Mouse (Mus musculus) adipocyte (in vitro differentiated cells): ENCODE data around the gene Fam160a1.

Source experiments
- DNase-seq: peaks from one replicate; pipeline ENCODE4 v3.0.0-alpha.2; 2016; ENCODE audit warnings: low spot score

The Fam160a1 gene

DNA sequence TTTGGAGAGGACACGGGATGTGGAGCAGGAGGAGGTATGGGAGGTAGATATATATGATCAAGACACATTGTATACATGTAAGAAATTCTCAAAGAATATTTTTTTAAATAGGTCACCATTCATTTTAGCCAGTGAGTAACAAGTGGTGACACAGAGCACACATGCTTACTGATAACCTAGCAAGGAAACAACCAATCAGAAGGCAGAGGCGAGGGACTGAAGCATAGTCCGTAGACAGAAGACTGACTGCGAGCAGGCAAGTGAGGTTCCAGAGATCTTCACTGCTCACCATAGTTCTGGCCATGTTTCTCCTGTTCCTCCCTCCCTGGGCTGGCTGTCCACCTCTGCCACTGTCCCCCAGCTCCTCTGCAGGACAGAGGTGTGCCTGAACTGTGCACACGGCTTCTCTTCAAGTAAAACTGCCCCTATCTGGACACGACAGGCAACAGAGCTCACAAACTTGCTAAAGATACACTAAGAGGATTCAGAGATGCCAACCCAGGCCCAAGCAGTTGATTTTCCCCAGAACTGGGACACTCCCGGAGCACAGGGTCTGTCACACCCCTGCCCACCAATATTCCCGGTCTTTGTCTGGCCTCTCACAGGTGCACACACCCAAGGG lies 137.7 kb downstream of the Fam160a1 start:
- no peak for DNase-seq

DNA sequence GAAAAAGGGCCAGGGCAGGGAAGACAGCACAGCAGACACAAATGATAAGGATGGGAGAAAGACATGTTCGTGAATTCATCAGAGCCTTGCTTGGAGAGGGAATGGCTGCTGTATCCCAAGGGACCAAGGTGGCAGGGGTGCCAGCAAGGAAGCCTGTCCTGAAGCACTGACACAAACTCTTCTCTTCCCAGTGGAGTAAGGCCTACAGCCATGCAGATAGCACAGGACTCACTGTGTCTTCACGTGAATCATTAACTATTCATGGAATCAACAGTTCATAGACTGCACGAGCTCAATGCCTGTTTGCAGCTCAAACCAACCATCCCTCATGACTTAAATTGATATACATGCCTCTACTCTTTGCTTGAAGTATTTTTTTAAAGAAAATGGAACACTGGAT lies 139.1 kb downstream of the Fam160a1 start:
- DNase-seq: no peak

DNA sequence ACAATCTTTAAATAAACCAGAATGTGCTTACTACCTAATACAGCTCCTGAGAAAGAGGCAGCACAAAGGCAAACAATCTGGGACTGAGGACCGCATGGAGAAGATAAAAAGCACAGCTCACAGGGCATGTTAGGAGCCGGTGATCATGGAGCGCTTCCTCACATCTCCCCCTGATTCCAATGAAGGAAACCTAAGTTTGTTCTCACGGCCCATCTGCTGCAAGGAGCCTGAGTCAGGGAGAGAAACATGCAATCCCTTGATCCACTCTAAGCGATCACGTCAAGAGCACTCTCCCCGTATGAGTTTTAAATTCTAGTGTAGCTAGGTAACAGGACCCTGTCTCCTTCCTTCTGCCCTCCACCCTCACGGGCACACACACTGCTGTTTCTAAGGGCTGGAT lies 140.0 kb downstream of the Fam160a1 start:
- DNase-seq: no peak

DNA sequence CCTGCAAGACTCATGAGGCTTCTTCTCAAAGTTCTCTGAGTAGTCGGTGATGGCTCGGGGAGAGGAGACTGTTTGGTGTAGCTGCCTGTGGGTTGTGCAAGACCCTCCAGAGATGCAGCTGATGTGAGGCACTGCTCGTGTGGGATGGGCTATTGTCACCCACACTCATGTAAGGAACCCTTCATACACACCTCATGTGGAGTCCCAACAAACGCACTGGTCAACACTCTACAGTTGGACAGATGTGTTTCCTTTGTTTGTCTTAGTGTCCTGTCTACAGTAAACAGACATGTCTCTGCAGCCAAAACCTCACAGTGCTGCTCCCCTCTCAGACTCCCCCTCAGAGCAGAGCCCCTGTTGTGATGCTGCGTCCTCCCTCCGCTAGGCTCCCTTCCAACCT lies 147.2 kb downstream of the Fam160a1 start:
- DNase-seq: no peak

DNA sequence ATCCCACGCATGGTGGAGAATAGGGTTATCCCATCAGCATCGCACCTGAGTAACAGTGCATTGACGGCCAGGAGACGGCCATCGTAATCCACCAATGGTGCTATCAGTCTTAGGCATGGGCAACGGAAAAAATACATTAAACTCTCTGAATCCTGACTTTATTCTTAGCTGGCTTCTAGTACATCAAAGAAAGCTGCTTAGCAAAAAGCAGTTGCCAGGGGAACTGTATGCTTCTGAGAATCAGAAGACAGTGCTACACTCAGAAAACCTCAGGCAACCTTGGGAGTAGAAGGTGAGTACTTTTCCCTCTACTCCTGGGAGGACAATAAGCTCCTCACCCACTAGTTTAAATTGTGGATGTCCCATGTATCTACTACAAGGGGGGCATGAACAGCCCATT lies 149.4 kb downstream of the Fam160a1 start:
- no peak for DNase-seq

DNA sequence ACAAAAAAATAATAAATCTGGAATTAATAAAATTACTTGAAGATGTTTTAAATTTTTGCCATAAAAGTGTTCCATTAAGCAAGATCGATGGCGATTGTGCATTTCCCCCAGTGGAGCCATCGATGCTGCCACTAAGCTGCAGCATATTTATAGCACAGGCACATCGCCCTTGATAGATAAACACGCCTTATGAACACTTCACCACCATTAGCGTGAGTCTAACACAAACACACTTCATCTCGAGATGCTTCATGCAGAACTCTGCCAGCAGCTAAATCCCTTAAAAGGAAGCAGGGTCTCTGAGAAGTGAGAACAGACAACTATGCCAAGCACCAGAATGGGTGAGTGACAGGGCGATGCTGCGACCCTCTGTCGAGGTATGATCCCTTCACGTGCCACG lies 150.4 kb downstream of the Fam160a1 start:
- DNase-seq: no peak

DNA sequence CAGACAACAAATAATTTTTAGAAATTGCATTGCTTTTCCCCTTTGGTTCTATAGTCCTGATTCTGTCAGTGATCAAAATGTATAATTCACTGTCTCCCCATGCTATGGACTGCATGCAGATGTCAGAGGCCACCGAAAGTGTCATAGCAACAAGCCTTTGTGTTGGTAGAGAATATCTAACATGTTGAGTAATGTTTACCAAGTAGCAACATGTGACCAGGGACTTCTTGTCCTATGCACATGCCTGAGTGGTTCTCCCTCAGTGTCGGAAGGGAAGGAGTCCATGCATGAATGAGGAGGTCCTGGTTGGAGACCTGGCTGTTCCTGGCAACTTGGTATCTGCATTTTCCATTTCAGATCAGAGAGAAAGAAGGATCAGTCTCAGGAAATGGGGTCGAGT lies 150.9 kb downstream of the Fam160a1 start:
- DNase-seq: no peak

DNA sequence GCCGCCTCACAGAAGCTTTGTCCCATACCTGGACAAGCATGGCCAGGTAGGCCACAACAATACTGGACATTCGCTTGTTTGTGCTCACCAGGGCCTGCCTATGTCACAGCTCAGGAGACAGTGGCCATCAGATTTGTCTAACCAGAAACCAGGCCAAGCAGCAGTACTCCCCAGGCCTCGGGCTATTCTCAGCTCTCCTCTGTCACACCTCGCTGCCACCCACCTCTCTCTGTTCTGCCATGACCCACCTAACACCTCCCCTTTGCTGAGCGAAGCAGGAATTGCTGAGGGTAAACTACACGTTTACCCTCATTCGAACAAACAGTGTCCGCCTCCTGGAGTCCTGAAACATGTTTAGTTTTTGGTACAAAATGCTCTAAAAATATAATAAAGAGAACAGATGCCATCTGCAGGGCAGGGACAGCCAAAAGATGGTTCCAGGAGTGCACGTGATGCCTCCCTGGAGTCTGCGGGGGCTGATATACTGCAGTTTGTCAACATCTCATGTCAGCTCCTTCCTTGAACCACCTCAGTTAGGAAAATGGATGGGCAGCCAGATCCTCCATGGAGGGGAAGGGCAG lies 152.4 kb downstream of the Fam160a1 start:
- no peak for DNase-seq

DNA sequence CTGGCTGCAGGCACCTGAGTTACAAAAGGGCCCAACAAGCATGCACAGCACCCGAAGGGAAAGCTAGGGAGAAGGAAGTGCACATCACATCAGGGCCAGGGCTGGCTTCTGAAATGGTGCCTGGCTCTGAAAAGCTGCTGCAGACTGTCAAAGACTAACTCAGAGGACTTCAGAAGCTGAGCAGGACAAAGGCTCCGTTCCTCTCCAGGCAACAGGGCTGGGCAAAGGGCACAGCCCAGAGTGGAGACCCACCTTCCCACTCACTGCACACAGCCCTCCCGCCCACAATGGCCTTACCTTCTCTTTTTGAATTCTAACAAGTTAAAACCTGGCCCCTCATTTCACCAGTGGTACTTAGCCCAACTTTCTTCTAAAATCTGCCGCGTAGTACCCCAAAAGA lies 153.3 kb downstream of the Fam160a1 start:
- DNase-seq: no peak

DNA sequence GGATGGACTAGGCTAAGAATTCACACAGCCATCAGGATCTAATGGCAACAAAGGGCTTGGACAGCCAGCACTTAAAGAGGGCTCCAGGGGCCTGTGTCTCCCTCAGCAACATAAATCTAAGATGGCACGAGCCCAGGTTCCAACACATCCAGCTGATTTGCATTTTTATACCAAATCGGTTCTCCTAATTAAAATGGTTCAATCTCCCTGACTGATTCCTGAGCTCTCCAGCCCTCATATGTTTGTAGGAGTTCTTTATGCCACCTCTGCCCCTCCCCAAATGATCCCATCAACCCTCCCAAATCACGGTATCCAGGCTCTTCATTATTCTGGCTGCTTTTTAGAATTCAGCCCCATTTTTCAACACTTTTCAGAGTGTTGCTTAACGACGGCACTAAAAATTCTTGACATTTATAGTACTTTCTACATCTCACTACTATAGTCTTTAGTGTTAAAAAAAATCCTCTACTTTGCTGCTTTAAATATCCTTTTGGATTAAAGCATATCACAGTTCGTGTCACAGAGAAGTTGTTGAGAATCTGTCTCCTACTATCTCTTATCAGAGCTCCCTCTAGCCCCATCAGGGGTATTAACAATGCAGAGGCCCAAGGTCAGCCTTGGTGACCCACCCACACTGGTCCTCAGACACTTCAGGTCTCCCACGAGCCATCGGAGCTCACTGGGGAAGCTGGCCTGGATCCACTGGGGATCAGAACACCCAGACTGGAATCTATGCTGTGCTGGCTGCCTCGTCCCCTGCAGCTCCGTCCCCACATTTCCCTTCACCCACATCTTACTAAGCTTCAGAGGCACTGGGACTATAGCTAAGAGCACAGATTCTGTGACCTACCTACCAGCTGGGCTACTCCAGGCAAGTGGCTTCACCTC lies 154.9 kb downstream of the Fam160a1 start:
- no peak for DNase-seq

DNA sequence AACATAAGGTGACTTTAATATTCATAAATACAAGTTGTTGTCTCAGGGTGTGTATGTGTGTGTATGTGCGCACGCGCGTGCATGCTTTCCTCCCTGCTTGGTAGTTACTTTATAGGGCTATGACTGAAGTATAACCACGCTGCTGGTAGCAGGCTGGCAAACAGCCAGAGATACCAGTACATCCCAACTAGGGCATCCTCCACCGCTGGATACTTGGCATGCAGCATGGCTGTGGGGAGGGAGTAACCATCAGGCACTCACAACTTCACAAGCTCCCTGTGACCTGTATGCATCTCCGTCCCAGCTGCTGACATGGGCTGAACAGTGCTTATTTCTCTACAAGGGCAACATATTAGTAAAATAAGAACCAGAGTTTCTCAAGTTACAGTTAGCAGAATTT lies 157.4 kb downstream of the Fam160a1 start:
- no peak for DNase-seq

DNA sequence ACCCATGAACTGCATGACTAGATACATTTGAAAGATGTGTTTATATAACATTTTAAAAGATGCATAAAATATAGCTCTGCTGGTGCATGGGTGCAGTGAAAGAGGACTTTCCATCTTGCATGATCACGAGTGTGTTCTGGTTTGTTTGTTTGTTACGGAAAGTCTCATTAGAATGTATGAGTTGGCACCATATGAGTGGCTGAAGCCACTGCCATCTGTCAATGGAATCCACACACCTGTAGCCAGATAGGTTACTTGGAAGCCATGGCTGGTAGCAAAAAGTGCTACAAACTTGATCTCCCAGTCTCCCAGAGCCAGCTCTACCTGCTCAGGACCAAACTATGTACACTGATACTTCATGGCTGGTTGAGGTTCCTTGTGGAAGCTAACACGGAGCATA lies 161.6 kb downstream of the Fam160a1 start:
- no peak for DNase-seq

DNA sequence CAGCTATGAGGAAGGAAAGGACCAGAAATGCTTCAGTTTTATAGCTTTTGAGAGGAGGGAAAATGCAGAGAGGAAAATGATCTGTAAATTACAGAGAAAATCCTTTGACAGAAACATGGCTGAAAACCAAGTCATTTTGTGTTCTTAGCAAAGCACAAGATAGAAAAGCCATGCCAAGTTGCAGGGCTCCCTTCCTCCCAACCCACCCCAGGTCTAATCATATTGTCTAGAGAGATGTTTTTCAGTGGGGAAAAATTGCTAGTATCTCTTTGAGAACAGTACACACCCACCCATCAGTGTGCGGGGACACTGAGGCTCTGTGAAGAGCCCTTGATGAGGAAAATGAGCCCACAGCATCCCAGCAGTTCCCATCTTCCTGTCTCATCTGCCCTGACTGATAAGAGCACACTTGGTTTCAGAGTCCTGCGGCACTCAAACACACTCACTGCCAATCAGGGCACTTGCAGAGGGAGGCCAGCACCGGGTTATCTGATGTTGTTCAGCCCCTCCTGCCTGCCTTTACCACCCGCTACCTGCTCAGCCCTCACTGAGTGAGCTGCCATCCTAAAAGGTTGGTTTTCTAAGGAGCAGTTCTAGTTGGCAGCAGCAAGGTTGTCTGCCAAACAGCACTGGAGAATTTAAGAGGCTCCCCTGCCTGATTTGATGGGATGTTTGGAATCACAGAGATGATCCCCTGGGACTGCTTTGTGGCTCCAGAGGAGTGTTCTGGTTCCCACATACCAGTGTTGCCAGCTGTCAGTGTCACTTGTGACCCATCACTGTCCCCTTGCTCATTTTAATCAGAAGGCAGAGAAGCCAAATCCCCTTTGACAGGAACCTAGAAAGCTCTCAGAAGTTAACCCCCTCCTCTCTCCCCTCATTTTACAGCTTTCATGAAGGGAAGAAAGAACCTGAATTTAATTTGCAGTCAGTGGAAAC lies 164.1 kb downstream of the Fam160a1 start:
- DNase-seq: no peak

DNA sequence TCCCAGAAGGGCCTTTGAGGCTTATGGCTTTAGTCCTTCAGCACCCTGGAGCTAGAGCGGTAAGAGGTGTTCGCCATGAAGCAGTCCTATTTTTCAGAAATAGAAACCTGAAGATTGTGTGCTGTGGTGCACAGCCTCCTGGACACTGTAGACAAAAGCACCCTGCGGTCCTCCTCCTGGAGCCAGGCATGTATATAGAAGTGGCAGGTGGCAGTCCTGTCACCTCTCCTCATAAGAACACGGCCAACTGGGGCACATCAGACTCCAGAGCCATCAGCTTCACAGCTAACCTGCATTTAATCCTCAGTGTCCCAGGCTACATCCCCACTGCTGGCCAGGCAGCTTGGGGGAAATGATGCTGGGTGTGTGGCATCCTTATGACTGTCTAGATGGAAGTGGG lies 167.9 kb downstream of the Fam160a1 start:
- DNase-seq: no peak

DNA sequence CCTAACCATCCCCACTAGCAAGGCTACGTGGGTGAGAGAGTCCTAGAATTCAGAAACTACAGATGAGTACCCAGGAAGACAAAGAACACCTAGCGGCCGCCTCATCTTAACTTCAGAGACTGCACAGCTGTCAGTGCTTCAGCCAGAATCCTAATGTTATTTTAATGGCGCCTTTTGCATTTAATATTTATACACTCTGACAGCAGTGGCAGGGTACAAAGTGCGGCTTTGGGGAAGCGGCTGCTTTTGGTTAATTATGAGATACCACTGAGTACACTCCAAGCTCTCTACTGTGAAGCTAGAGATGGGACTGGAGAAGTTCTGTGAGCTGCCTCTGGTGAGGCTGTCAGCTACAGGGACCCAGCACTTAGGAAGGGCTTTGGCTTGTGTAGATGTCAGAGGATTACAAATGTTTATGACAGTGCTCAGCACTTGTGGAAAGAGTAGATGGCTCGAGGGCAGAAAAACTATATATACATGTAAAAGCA lies 171.5 kb downstream of the Fam160a1 start:
- DNase-seq: no peak

DNA sequence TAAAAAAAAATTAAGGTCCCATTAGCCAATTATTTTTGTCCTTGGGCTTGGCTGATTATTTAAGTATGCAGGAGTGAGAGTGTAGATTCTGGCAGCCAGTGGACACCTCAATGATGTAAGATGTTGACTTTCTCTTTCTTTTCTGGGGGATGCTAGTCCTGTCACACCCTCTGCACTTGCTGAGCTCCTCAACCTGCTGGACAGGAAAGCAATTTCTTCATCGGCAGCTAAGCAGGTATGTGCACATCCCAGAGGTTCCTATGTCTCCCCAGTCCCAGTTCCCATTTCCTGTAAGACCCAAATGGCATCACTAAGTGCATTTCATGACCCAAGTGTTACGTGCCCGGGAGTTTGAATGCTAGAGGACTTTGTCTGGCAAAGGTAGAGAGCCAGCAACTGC lies 172.3 kb downstream of the Fam160a1 start:
- no peak for DNase-seq

DNA sequence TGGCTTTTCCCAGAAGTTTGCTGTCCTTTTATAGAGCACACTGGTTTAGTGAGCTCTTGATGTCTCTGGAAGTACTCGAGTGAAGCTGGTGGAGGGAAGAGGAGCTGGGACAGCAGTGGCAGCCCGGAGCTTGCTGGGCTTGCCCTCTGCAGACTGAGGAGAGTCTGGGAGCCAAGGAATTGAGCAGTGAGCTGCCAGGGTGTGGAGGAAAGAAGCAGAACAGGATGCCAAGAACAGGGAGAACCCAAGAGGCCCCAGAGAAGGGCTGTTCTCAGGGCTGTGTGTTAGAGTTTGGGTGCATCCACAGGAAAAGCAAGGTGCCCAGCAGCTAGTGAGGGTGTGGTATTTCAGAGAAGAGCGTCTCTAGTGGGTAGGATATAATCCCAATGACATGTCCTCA lies 175.3 kb downstream of the Fam160a1 start:
- DNase-seq: peak; percentile 58

DNA sequence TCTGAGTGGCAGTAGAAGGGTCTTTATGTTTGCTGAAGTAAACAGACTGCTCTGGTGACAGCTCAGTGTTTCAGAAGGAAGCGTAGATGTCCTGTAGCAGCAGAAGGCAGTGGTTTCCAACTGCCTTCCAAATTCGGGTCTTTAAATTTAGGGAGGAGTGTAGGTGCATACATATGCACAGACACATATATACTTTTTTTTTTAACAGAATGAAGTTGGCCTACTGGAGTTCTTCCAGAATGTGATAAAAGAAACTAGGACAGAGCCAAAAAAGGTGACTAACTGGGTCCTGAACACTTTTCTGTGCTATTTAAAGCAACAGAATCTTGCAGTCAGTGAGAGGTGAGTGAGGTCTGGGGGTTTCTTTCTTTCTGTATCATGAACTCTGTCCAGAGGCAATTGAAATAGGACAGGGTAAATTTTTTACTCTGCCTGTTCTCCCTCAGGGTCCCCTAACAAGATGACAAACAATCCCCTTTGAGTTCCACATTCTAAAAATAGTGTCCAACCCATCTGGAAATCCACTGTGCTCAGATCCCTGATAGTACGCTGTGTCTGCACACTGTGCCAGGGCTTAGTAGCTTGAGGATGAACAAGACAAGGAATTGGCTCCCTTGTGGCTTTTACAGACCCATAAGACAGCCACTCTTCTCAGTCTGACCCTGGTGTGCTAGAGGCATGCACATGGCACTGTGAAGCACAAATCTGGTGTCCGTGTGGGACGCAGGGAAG lies 180.2 kb downstream of the Fam160a1 start:
- no peak for DNase-seq

DNA sequence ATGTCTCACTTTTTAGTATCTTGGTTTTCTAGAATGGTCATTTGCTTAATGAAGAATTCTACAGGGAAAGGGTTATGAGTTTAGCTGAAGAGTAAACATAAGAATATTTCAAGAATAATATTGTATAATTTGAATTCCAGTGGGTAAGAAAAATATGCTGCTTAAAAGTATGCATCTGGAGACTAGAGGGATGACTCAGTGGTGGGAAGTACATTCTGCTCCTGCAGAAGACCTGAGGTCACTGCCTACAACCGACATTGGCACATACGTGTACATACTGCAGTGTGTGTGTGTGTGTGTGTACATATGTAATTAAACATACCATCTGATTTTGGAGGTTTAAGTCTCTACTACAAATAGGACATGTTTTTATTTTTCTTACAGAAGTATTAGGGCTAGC lies 181.5 kb downstream of the Fam160a1 start:
- no peak for DNase-seq

DNA sequence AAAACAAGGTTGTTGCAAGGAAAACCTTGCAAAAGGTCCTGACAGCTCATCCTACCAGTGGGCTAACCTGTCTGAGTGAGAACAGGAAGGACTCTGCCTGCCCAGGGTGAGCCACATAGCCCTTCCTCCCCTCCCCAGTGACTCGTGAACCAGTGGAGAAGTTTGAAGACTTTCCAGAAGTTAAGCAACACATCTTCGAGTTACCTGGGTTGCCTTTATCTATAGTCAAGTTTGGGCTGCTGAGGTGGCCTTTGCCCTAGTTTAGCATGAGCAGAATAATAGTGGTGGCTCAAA lies 182.0 kb downstream of the Fam160a1 start:
- no peak for DNase-seq

DNA sequence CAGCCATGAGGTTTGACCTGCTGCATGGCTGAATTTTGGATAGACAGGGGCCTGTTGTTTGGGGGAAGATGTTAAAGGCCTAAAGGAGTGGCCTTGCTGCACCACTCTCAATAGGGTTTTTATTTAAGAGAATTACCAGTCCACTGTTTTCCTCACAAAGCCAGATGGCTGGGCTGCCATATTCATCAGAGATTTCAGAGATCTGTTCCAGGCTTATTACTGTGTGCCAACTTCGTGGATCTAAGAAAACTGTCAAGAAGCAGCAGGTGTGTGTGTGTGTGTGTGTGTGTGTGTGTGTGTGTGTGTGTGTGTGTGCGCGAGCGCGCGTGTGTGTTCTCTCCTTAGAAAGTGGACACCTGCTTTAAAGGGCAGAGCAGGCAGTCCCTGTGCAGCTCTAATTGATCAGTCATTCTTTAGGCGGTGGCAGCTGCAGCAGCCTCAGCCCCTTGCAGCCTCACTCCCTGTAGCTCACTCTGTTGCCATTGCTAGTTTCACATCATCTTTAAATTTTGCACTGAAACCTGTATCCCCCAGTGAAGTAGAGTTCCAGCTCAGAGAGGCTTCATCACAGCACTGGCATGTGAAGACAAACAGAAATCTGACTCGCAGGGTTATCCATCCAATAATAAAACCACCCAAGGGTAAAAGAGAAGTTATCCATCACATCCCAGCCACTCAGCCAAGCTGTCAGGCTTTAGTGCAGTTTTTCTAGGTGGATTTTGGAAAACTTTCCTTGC lies 182.5 kb downstream of the Fam160a1 start:
- no peak for DNase-seq
